Mouse (Mus musculus) regulatory T cell (primary cell): ENCODE results near the gene Aig1.

Experiments
- in situ Hi-C: fragments of 300-600 bp; cut with MboI, MseI; formaldehyde crosslinking; loops from one replicate; pipeline ENCODE4 v1.15.1; 2025; ENCODE audit warnings: high pct_unique_total_duplicates

Aig1 gene

DNA sequence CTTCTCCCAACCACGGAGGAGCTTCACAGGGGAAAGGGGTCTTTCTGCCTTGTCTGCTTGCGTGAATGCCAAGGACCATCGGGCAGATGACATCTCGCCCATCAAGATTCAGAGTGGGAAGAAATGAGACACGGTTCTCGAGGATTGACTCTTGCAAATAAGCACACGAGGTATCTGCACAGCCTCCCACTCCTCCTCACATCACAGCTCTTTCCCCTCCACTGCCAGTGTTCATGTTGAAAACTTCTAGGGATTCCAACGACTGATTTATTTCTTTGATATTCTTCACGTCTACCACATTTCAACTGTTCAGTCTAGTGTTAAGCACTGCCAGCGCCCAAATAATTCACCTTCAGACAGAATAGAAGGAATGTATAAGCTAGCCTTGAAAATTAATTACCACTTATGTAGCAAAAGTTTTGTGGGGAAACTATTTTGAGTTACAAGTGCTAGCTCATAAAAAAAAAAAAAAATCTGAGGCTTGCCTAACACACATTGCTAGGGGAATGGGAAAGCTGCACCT, 86.5 kb downstream of the Aig1 start:
- in situ Hi-C loops: no loop called here

DNA sequence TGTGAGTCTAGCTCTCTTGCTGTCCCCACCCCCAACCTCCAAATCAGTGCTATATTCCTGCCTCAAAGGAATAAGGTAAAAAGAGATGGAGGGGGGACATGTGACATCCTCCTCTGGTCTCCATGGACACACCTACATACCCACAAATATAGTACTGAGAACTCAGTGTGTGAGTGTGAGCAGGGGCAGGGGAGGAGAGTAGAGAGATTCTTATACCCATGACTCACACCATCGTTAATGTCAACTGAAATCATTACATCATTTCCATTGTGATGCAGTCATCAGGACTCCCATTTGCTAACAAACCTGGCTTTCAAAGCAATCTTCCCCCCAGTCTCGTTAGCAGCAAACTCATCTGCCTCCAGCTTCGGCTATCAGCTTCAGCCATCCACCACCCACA, 92.8 kb downstream of the Aig1 start:
- in situ Hi-C loops: no loop called here

DNA sequence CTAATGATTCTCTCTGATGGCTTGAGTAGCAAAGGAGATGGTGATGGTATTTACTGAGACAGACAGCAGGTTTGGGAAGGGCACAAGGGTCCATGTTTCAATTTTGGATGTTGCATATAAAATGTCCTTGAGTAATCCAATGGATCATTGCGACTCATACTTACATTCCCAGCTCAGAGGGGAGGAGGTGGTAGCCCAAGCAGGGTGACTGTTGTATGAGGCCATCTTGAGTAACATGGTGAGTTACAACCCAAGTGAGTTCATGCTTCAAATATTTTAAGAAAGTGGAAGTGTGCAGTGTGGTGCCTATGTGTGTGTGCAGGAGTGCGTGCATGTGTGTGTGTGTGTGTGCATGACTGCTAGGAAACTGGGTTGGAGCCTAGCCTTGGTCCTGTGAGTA, 93.4 kb downstream of the Aig1 start:
- in situ Hi-C loops: no loop called here

DNA sequence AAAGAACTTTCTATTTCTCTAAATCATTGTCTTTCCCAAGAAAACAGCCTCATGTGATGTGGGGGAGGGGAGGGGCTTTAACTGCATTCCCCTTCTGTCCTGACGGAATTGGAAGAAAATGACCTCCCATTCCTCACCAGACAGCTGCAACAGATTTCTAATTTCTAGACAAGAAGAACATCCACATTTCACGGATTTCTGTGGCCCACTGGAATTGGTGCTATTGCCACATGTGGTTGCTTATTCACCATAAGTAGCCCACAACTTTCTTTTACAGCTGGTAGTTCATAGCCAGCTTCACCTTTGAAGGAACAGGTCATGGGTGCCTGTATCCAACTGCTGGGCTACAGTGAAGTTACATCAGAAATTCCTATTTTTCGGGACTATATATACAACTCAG, 93.9 kb downstream of the Aig1 start:
- in situ Hi-C loops: no loop called here

DNA sequence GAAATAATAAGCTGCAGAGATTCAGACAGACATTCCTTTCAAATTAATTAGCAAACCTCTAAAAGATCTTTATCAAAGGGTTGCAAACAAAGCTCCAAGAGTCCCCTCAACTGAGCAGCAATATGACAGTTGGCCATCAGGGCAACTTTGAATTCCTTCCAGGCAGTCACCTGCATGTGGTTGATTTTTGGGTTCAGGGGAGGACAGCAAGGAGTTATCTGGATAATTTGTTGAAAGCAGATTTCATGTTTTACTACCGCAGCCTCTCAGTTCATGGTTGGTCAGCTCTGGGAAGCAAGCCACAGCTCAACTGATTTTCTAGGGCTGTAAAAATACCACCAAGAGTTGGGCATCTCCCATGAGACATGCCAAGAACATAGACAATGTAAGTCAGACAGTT, 98.1 kb downstream of the Aig1 start:
- in situ Hi-C loops: no loop called here

DNA sequence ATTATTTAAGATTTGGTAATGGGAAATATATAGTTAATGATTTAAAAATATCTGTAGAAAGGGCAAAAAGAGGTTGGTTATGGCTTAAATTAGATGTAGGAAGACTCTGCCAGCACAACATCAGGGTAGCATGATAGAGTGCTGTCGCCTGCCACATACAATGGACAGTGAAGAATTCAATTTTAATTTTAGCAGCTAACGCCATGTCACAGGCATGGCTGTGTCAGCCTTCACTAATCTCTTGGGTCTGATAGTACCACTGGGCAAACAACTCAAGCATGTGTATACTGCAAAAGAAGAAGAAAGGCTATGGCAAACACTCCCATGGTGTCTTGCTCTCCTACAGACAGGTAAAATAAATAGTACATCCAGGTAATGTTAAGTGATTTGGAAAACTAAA, 99.0 kb downstream of the Aig1 start:
- in situ Hi-C loops: no loop called here

DNA sequence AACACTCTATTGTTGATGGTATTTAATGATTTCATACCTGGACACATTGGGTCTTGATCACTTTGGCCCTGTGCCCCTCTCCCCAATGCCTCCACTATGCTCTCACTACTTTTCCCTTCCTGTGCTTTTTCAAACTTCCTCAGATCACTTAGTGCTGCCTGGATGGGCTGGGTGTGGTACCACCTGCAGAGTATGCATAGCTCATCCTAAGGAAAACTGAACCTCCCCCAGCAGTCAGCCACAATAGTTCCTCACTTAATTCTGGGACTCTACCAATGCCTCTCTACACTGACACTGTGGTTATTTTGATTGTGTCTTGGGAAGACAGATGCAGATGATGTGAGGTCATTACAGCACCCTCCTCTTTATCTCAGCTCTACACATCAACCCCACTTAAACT, 99.9 kb downstream of the Aig1 start:
- in situ Hi-C loops: no loop called here

DNA sequence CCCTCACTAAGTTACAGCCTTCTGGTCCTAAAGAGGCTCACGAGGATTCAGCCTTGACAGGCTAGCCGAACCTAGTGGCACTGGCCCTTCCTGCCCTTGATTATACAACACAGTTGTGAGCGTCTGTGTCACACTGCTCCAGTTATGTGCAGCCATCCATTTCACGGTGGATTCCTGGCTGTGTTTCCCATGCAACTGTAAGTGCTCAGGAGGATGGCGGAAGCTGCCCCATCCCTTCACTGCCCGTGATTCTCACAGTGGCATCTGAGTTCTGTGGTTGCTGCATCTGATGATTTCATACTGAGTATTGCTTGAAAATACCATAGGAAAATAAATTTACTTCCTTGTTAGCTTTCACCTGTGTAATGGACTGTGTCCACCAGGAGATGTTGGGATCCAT, 101.7 kb downstream of the Aig1 start:
- in situ Hi-C loops: no loop called here

DNA sequence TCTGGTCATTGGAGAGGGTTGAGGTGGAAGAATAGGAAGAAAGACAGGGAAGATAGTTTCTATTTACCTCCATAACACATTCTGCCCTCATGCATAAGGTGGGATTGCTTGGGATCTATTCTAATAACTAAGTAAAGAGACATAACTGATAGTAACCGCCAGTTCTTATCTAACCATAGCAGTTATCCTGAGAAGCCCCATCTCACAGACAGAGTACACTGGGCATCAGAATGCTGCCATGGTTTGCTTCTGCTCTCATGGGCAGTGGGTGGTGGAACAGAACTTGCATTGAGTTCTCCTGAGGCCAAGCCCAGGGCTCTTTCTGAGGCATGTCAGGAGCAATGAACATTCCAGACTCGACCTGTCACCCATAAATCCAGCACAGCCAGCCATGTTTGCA, 105.6 kb downstream of the Aig1 start:
- in situ Hi-C loops: loop anchor here (5.0 kb wide), 1 partner anchor 64 kb away; no protein-coding TSS in a partner anchor

DNA sequence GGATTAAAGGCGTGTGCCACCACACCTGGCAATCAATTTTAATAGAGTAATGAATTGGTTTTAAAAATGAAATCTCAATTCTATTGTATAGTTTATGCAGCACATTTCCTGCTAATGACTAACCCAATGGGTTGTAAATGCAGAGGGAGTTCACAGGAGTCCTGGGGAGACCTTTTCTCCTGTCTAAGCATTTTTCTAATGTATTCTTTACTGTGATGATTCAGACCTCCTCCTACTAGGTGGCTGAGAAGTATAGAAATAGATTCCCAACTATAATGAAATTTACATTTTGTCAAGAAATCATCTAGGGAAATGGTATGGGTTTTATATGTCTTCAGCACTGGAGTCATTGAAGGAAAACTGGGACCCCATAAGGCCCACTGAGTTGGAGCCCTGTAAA, 114.1 kb downstream of the Aig1 start:
- in situ Hi-C loops: no loop called here

DNA sequence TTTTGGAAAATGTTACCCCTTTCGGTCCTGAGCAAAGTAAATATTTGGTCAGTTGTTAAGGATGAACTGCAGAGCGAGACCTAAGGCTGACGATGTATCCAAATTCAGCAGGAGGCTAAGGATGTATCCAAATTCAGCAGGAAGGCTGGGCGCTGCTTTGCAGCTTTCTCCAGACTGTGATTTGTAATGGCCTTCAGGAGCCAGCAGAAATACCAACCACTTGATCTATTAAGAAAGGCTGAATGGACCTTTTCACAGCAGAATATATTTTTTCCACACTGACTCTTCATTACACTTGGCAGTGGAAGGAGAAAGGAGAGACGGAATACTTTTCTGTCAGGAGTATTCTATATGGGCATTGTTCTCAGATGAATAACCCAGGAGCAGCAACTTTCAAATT, 115.0 kb downstream of the Aig1 start:
- in situ Hi-C loops: no loop called here

DNA sequence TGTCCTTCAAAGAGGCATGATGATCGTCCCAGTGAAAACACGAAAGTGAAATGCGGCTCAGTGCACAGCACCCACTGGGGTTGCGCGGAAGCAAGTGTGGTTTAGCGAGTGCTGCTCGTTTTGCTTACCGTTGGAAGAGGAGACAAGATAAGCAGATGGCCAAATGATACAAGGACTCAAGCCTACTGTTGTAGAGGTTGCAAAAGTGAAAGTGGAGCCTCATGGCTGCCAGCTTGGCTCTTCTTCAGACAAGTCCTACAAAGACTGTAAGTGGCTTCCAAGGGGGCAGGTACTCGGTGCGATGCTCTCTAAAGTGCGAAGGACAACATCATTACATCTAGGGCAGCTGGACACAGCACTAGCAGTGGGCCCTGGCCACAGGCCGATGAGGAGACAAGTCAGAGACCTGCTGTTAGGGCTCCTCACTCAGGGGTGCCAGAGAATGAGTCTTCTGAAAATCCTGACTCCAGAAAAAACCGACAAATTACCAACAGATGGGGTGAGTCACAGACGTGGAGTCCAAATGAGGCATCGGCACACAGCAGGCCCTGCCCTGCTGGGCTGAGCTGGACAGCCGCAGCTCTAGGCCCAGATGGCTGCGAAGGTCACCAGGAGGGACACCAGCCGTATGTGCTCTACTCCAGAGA, 129.2 kb downstream of the Aig1 start:
- in situ Hi-C loops: no loop called here

DNA sequence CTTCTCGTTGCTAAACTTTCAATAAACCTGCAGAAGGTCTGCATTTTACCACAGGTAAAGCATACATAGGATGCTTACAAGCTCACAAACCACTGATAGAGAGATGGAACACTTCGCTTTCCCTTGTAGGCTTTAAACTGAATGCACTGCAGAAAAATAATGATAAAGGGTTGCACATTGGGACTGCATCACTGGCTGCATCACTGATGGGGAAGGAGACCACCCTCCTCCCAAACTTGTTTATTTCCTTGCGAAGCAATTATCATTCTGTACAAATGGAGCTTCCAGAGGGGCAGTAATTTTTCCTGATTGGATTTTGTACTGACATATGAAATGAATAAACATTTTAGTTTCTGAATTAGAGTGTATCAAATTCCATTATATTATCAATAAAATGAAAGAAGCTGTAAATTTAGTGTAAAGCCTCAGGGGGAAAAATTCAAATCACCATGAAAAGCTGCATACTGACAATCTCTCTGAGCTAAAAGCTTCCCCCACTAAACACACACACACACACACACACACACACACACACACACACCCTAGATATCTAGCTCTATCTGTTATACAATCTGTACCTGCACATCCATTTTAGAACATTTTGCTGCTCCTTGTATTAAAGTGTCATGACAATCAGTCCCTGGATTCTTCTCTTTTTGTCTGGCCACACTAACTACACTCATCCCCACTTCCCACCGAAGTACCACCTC, 138.6 kb downstream of the Aig1 start:
- in situ Hi-C loops: no loop called here

DNA sequence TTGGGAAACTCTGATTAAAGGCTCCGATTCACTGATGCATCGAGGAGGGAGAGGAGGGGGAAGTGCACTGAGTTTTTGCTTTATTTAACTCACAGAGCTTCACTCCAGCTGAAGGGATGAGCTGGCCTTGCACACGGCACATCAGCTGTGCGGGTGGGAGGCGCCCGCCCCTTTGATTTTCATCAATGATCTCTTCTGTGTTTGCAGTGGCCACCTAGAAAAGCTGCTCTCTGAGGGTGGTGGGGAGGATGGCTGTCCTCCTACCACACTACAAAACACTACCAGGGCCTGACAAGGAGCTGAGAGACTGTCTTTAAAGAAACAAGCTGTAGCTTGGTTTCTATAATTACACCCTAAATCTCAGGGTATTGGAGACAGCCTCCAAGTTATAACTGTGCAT, 141.1 kb downstream of the Aig1 start:
- in situ Hi-C loops: no loop called here

DNA sequence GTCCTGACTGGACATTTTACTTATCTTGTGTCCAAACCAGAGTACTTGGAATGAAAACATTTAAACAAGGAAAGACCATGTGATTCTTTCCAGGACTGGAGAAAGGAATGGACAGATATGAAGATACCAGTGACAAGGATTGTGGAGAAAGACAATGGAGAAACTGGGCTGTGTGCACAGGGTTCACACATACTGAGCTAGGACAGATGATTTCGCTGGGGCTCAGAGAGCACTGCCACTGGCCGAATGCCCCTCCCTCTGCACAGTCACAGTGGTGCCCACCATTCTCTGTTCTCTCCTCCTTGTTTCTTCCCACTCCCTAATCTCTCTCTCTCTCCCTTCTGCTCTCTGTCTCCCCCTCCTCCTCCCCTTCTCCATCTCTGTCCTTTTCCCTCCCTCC, 142.6 kb downstream of the Aig1 start:
- in situ Hi-C loops: no loop called here

DNA sequence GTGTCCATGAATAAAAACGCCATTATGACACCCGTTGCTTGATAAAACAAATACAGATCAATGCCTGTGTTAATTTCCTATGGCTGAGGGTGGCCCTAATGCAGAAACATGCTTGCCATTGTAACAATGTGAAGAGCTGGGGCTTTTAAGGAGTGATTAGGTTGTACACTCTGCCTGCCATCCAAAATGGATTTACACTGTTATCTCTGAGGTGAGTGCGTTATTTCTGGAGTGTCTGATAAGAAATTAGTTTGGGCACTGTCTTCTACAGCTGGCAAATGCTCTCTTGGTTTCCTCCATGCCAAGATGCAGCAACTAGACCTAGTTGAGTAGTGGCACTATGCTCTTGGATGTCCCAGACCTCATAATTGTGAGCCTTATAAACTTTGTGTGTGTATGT, 143.5 kb downstream of the Aig1 start:
- in situ Hi-C loops: no loop called here

DNA sequence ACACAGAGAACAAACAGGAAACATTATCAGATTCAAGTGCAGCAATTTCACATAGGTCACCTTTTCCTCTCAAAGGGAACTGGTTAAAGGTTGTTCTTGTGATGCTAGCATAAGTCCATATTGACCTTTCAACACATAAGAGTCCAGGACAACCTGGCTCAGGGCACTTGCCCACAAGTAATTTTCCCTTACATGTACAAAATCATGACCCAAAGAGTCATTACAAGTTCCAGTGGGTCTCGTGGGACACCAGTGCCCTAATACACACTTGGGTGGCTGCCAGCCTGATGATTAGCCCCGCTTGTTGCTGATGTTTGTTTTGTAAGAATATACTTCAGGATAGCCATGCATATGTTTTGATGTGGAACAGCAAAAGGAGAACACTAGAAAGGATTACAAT, 152.6 kb downstream of the Aig1 start:
- in situ Hi-C loops: no loop called here

DNA sequence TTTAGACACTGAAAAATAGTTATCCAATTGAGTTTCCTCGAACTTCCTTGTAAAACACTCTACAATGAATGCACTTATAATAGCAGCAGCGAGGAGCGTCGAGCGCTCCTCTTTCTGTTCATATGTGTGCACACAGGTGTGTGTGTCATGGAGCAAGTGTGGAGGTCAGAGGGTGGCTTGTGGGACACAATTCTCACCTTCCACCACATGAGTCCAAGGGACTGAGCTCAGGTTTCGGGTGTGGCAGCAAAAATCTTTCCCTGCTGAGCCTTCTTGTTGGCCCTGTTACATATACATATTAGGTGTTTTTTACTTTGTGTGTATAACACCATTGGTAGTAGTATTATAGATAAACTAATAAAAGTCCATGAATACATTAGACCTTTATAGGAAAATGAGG, 153.2 kb downstream of the Aig1 start:
- in situ Hi-C loops: no loop called here

DNA sequence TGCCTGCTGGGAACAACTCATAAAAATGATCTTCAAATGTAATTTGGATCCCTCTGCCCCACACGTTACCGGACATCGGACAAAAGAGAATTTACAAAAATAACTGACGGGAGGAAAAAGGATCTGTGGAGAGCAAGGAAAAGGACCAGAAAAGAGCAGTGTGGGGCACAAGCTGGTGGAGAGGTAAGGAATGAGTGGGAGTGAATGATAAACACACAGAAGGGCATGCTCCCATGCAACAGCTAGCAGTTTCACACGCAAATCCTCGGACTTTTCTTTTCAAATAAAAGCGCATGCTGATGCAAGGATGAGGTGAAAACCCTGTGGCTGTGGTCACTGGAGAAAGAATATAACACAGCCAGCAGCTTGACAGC, 153.9 kb downstream of the Aig1 start:
- in situ Hi-C loops: no loop called here

DNA sequence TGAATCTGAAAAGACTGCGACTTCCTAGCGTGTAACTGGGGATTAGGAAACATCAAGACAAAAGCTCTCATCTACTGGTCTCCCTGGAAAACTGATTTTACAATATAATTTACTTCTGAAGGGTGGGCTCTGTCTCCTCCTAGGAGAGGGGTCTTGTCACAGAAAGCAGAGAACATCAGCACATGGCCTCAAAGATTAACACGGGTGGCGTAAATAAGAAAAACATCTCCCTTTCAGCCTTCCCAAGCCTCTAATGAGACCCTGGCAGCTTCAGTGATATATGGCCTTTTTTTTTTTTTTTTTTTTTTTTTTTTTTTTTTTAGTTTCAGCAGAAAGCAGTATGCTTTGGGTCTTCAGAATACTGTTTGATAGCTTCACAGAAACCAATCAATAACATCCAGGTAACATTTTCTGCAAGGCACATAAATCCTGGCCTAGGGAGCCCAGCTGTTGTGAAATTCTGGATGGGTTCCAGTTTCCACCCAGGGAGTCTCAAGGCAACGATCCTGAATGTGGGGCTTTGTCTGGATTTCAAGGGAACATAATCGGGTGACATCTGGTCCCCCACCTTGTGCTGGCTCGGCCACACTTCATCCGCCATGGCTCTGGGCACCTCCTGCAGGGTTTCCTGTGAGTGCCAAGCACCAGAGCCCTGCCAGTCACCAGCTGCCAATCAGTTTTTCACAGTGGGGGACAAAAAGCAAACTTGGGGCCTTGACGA, 154.4 kb downstream of the Aig1 start:
- in situ Hi-C loops: no loop called here

DNA sequence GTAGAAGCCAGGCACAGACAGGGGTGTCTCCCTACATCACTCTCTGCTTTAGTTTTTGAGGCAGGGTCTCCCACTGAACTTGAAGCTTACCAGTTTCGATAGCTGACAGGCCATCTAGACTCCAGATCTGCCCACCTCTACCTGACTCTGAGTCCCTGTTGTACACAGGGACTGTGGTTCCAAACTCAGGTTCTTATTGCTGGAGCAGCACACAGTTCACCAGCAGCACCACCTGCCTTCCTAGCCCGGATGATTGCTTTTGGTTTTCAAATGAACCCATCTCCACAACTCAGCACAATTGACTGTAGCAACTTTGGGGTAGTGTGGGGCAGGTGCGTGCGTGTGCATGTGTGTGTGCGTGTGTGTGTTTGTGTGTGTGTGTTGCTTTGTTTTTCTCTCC, 155.1 kb downstream of the Aig1 start:
- in situ Hi-C loops: no loop called here

DNA sequence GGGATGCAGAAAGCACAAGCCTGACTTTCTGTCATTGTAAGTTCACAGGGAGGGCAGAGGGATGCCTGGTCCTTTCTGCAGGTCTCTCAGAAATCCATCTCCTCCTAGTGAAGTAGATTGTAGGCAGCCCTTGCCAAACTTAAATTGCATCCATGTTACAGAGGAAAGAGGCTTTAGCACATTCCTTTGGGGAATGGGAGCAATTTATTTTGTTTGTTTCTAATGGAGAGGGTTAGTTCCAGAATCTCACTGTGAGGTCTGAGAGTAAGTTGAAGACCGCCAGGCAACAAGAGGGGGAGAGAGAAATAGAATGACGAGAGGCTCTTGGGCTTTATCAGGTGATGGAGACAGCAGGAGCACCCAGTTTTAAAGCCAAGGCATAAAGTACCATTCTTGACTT, 155.7 kb downstream of the Aig1 start:
- in situ Hi-C loops: no loop called here

DNA sequence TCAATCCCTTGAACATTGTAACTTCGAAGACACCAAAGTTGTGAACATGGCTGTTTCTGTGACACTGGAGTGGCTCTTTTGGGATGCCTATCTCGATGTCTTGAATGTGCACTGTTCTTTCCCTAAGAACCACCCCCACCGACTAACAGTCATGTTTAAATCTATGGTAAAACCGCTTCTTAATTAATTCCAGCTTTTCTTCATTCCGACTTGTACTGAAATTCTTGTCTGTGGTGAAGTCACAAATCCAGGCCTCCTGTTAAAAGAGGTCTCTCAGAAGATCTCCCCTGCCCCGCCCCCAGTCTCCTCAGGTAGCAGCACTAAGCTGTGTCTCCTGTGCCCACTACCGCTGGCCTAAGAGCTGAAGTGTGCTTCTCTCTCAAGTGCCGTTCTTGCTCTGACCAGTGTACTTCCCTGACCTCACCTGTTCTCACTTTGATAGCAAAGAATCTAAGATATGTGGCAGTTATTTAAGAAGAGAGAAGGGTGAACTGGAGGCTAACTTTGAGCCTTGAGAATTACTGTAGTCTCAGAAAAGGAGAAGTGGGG, 157.4 kb downstream of the Aig1 start:
- in situ Hi-C loops: no loop called here
